Mouse (Mus musculus): ENCODE measurements around the gene Rpl36a-ps1. TPM values are rescaled to one million over a fixed set of nuclear protein-coding genes. Genes with fewer than 3 reads are reported as not detected.

Gene Rpl36a-ps1
- total RNA-seq, 2 experiments from 2014 or later: 7.2 to 15.9 TPM

DNA sequence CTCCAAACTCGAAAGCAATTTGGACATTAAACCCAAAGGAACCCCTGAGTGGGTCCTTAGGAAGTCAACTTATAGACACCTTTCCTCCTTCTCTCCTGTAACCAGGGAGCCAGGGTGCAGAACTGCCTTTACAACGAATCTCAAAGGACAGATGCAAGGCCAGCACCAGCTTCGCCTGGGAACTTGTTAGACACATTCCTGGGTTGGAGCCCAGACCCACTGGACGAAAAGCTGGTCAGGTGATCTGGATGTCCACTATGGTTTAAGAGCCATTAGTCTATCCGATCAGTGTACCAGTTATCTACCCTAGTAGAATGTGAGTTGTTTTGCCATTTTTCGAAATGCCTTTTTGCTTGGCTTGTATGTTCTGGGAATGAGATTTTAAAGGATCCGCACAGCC, 41.7 kb downstream of the Rpl36a-ps1 start:
- DNase-seq (ENCODE audit: low spot score in 2 of 2): no peak

DNA sequence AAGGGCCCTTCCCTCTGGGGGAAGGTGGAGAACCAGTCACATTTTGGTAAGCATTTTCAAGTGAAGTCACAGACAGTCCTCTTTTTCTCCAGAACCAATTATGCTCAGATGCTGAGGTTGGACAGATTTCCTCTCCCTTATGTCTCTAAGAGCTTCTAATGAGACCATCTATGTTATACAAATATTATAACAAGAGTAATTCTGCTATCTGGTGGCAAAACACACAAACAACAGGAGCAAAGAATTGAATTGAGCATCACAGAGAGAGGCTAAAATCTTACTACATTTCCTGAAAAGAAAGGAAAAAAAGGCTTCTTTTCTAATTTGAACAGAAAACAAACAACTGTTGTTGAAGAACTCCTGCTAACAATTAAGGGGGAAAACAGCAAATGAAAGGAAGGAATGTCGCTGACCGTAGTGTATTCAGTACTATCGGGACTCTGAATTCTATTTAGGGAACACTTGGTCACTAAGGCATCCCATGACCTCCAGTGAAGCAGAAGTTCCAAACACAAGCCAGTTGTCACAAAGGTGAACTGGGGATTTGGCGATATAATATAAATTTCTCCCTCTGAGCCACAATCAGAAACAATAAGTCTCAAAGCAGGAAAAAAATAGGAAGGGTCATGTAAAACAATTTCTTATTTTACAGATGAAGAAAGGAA, 42.4 kb downstream of the Rpl36a-ps1 start:
- DNase-seq (ENCODE audit: low spot score in 2 of 2): no peak

Other genes starting within 250 kb of the Rpl36a-ps1 start
- gene Mzt1, start 51.8 kb upstream of the Rpl36a-ps1 start, total RNA-seq (2021): 10 to 100 TPM; 45.0 to 46.5 TPM
- 10 to 100 TPM; 14.4 to 16.2 TPM for gene Bora, start 51.9 kb upstream of the Rpl36a-ps1 start, total RNA-seq (2021)
- 10 to 100 TPM; 14.3 to 15.3 TPM for gene Pibf1, start 105.1 kb upstream of the Rpl36a-ps1 start, total RNA-seq (2021)
- gene Dis3, start 105.5 kb upstream of the Rpl36a-ps1 start, total RNA-seq (2021): 10 to 100 TPM; 36.5 to 38.0 TPM